Mouse (Mus musculus): ENCODE measurements around the gene Cfap206. TPM values are rescaled to one million over a fixed set of nuclear protein-coding genes. Genes with fewer than 3 reads are reported as not detected.

Gene Cfap206
- total and polyA plus RNA-seq, 2 experiments from 2014 or later, result 2.9 to 7.0 TPM

DNA sequence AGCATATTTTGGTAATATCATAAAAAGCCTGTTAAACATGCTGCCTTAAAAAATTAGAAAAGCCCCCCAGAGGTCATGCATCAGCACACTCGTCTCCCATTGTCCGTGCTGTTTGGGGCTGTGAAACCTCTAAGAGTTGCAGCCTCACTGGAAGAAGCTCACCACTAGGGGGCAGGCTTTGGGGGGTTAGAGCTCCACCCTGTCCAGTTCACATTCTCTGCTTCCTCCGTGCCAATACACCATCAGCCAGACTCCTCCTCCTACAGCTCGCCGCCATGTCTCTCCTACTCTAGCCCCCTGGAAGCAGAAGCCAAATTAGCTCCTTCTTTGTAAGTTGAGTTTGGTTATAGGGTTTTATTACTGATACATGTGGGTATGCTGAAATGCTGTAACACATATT is 28.5 kb downstream of the Cfap206 start:
- peak; percentile 56 for DNase-seq (ENCODE audit: low spot score)

DNA sequence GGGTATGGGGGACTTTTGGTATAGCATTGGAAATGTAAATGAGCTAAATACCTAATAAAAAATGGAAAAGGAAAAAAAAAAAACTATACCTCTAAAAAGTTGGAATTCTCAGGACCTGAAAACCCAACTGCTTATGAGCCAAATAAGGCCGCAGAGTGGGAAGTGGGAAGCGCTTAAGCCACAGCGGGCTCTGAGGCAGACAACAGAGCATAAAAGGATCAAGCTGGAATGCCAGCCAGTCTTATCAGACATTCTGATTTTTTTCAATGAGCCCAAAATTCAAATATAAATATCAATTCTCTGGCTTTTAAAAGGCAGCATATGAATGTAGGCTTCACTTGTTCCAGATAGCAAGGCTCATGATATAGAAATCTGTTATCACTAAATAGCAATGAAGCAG is 42.0 kb downstream of the Cfap206 start:
- H3K4me1 ChIP-seq (ENCODE audit: insufficient read depth, low read length), result no peaks in the 10 kb centered on the region
- no peaks in the 10 kb centered on the region for H3K9me3 ChIP-seq (ENCODE audit: low read length)
- peak overlapping the region; percentile 50; the same call in 1 of the 2 replicates for H3K4me2 ChIP-seq (ENCODE audit: low read depth, low read length, poor library complexity, severe bottlenecking)
- no peak for TF ChIP-seq CTCF (IDR thresholded peaks at IDR 0.05)
- no peaks in the 10 kb centered on the region; the same call in 1 of the 2 replicates for H3K36me3 ChIP-seq (ENCODE audit: insufficient read depth, low read length)
- peak overlapping the region; percentile 27; the same call in 1 of the 2 replicates for H3K27ac ChIP-seq (ENCODE audit: low read depth, low read length)
- no peak overlapping the region for H3K9ac ChIP-seq (replicated peaks; ENCODE audit: low read length, poor library complexity, severe bottlenecking)
- H3K27me3 ChIP-seq (ENCODE audit: insufficient read depth, low read length), result no peaks in the 10 kb centered on the region
- WGBS, result 50% methylated on average over 3 of the region's 3 CpGs
- no peak overlapping the region for H3K4me3 ChIP-seq (ENCODE audit: low read depth, low read length)
- DNase-seq (ENCODE audit: low spot score) (no peak), ATAC-seq (ENCODE audit: low FRiP score) (no peak)

More for the DNA sequence above, 28.5 kb downstream of the Cfap206 start:
- no peak for ATAC-seq (ENCODE audit: low FRiP score)
- Histone ChIP-seq H3K9ac (replicated peaks; ENCODE audit: low read length, poor library complexity, severe bottlenecking) (no peak overlapping the region), H3K4me3 (ENCODE audit: low read depth, low read length) (no peak overlapping the region), H3K27me3 (ENCODE audit: insufficient read depth, low read length) (no peaks in the 10 kb centered on the region), H3K4me2 (ENCODE audit: low read depth, low read length, poor library complexity, severe bottlenecking) (no peak overlapping the region), H3K27ac (ENCODE audit: low read depth, low read length) (no peak overlapping the region), H3K4me1 (ENCODE audit: insufficient read depth, low read length) (no peaks in the 10 kb centered on the region), H3K9me3 (ENCODE audit: low read length) (no peaks in the 10 kb centered on the region), H3K36me3 (ENCODE audit: insufficient read depth, low read length) (no peaks in the 10 kb centered on the region)
- WGBS, result 39% methylated on average over 5 of the region's 5 CpGs
- TF ChIP-seq CTCF (IDR thresholded peaks at IDR 0.05), result peak; percentile 59

- under 1% methylated on average over 64 of the region's 65 CpGs for WGBS
- Histone ChIP-seq H3K4me3 (ENCODE audit: low read depth, low read length) (peak within 1 kb of the TSS; percentile 96), H3K27ac (ENCODE audit: low read depth, low read length) (peak within 1 kb of the TSS; percentile 91), H3K9ac (replicated peaks; ENCODE audit: low read length, poor library complexity, severe bottlenecking) (peak within 1 kb of the TSS; percentile 83), H3K36me3 (ENCODE audit: insufficient read depth, low read length) (no peaks in the 10 kb centered on the region; the same call in 1 of the 2 replicates), H3K4me2 (ENCODE audit: low read depth, low read length, poor library complexity, severe bottlenecking) (peak within 1 kb of the TSS; percentile 50), H3K4me1 (ENCODE audit: insufficient read depth, low read length) (no peaks in the 10 kb centered on the region), H3K27me3 (ENCODE audit: insufficient read depth, low read length) (no peaks in the 10 kb centered on the region), H3K9me3 (ENCODE audit: low read length) (no peaks in the 10 kb centered on the region)
- peak; percentile 96 for DNase-seq (ENCODE audit: low spot score)
- ATAC-seq (ENCODE audit: low FRiP score), result peak; percentile 98
- no peak; the same call in 1 of the 2 replicates for TF ChIP-seq CTCF (IDR thresholded peaks at IDR 0.05)
Observed at GRCm38 (mm10) chr4:34686874-34687567, 43.0 kb downstream of the Cfap206 start, which contains the start of gene Slc35a1. TSS of gene Slc35a1 (minus strand) at chr4:34687438.

GRCm38 (mm10) chr4:34680530-34680929 is 49.5 kb downstream of the Cfap206 start:
- no peaks in the 10 kb centered on the region for H3K27me3 ChIP-seq (ENCODE audit: insufficient read depth, low read length)
- DNase-seq (ENCODE audit: low spot score), result no peak
- WGBS, result 86% methylated on average over 5 of the region's 5 CpGs
- H3K9ac ChIP-seq (replicated peaks; ENCODE audit: low read length, poor library complexity, severe bottlenecking), result no peak overlapping the region
- ATAC-seq (ENCODE audit: low FRiP score), result no peak
- peak; percentile 40 for TF ChIP-seq CTCF (IDR thresholded peaks at IDR 0.05)
- H3K4me3 ChIP-seq (ENCODE audit: low read depth, low read length), result no peak overlapping the region
- H3K27ac ChIP-seq (ENCODE audit: low read depth, low read length), result no peak overlapping the region
- H3K4me2 ChIP-seq (ENCODE audit: low read depth, low read length, poor library complexity, severe bottlenecking), result no peak overlapping the region
- H3K36me3 ChIP-seq (ENCODE audit: insufficient read depth, low read length), result peaks cover 17% of the 10 kb centered on the region
- H3K4me1 ChIP-seq (ENCODE audit: insufficient read depth, low read length), result no peaks in the 10 kb centered on the region
- no peaks in the 10 kb centered on the region for H3K9me3 ChIP-seq (ENCODE audit: low read length)

- no peaks in the 10 kb centered on the region for H3K4me1 ChIP-seq (ENCODE audit: insufficient read depth, low read length)
- H3K9ac ChIP-seq (replicated peaks; ENCODE audit: low read length, poor library complexity, severe bottlenecking), result no peak overlapping the region
- H3K27me3 ChIP-seq (ENCODE audit: insufficient read depth, low read length), result no peaks in the 10 kb centered on the region
- ATAC-seq (ENCODE audit: low FRiP score) (no peak), DNase-seq (ENCODE audit: low spot score) (no peak)
- peaks cover 16% of the 10 kb centered on the region for H3K36me3 ChIP-seq (ENCODE audit: insufficient read depth, low read length)
- 91% methylated on average over 5 of the region's 5 CpGs for WGBS
- H3K4me3 ChIP-seq (ENCODE audit: low read depth, low read length), result no peak overlapping the region
- H3K27ac ChIP-seq (ENCODE audit: low read depth, low read length), result no peak overlapping the region
- no peak overlapping the region for H3K4me2 ChIP-seq (ENCODE audit: low read depth, low read length, poor library complexity, severe bottlenecking)
- no peaks in the 10 kb centered on the region for H3K9me3 ChIP-seq (ENCODE audit: low read length)
- no peak for TF ChIP-seq CTCF (IDR thresholded peaks at IDR 0.05)
Observed at GRCm38 (mm10) chr4:34673721-34674120, 56.3 kb downstream of the Cfap206 start.

DNA sequence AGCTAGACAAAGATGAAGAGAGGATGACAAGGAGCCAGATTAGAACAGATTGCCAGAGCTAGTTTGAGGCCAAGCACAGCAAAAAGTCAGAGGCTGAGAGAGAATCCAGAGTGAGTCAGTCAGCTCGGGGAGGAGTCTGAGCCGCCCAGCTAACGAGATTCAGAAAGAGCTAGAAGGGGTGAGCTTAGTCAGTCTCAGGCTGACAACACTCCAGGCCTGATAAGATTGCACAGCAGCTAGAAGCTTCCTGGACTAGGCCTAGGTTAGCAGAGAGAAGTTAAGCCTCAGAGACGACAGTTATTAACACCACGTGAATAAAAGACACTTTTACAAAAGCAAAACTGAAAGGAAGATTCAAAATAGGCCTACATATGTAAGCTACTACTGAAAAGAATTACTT is 62.1 kb downstream of the Cfap206 start:
- Histone ChIP-seq H3K9ac (replicated peaks; ENCODE audit: low read length, poor library complexity, severe bottlenecking) (no peak overlapping the region), H3K9me3 (ENCODE audit: low read length) (no peaks in the 10 kb centered on the region), H3K27ac (ENCODE audit: low read depth, low read length) (no peak overlapping the region), H3K36me3 (ENCODE audit: insufficient read depth, low read length) (peaks cover 29% of the 10 kb centered on the region), H3K4me2 (ENCODE audit: low read depth, low read length, poor library complexity, severe bottlenecking) (no peak overlapping the region), H3K27me3 (ENCODE audit: insufficient read depth, low read length) (no peaks in the 10 kb centered on the region), H3K4me3 (ENCODE audit: low read depth, low read length) (no peak overlapping the region), H3K4me1 (ENCODE audit: insufficient read depth, low read length) (no peaks in the 10 kb centered on the region)
- 96% methylated on average over 5 of the region's 5 CpGs for WGBS
- DNase-seq (ENCODE audit: low spot score), result no peak
- no peak for ATAC-seq (ENCODE audit: low FRiP score)
- no peak for TF ChIP-seq CTCF (IDR thresholded peaks at IDR 0.05)

Data from midbrain, postnatal 0 days (tissue).